Mouse (Mus musculus) intestine, embryonic 16.5 days (tissue): Measurements from ENCODE around the gene Gan. TPM values are rescaled to one million over a fixed set of nuclear protein-coding genes. Genes with fewer than 3 reads are reported as not detected.
A peak's percentile ranks its signal among the peaks of the same experiment; 100 is the strongest.

Experiments used
- ATAC-seq: fragments of 200-750 bp; cut with Nextera tagmentation; 2 replicates; pipeline ENCODE4 v1.8.0; 2017; ENCODE audit warnings: moderate TSS enrichment, moderate library complexity
- H3K27ac ChIP-seq: fragments of 300-500 bp; sonication (generic); 2 replicates; pipeline ENCODE4 v1.5.1; 2014; ENCODE audit warnings: mild to moderate bottlenecking, low read length
- H3K27me3 ChIP-seq: fragments of 300-500 bp; sonication (generic); replicated peaks from 2 replicates; pipeline ENCODE4 v1.6.1; 2014; ENCODE audit warnings: low read length, control low read depth, mixed read lengths; ENCODE audit not compliant: control insufficient read depth, insufficient read depth
- H3K36me3 ChIP-seq: fragments of 300-500 bp; sonication (generic); 2 replicates; pipeline ENCODE4 v1.6.1; 2014; ENCODE audit warnings: low read length, control low read depth; ENCODE audit not compliant: control insufficient read depth, insufficient read depth
- H3K4me1 ChIP-seq: fragments of 300-500 bp; sonication (generic); 2 replicates; pipeline ENCODE4 v1.6.1; 2014; ENCODE audit warnings: low read length, control low read depth, mixed read lengths; ENCODE audit not compliant: control insufficient read depth, insufficient read depth
- H3K4me2 ChIP-seq: fragments of 300-500 bp; sonication (generic); 2 replicates; pipeline ENCODE4 v1.6.1; 2014; ENCODE audit warnings: low read depth, low read length, control low read depth
- H3K4me3 ChIP-seq: fragments of 300-500 bp; sonication (generic); 2 replicates; pipeline ENCODE4 v1.5.1; 2014; ENCODE audit warnings: mild to moderate bottlenecking, low read length
- H3K9ac ChIP-seq: fragments of 300-500 bp; sonication (generic); 2 replicates; pipeline ENCODE4 v1.6.1; 2014; ENCODE audit warnings: low read depth, low read length
- H3K9me3 ChIP-seq: fragments of 300-500 bp; sonication (generic); 2 replicates; pipeline ENCODE4 v1.6.1; 2016; ENCODE audit warnings: low read length, control low read depth; ENCODE audit not compliant: control insufficient read depth
- WGBS: fragments of 180-500 bp; shearing (Covaris S2); extraction: QIAGEN DNeasy Blood & Tissue Kit; methylation state at CpG from one replicate; pipeline ENCODE4 v1.1.7; 2014; 5-methylcytosine and 5-hydroxymethylcytosine counted together
- polyA plus RNA-seq: library from polyadenylated mRNA; unstranded; fragments of >200 nt; fragmentation: Nextera tagmentation; extraction: Ambion mirVana; gene quantifications from 2 replicates; pipeline ENCODE4 v1.2.1, GENCODE M21; 2015

Gan gene
- 1.5 TPM in 2 replicates for polyA plus RNA-seq

GRCm38 (mm10) chr8:117158135-117158761 is at the start of gene Gan:
TSS of gene Gan (plus strand) at chr8:117158135.
- H3K4me3 ChIP-seq = peak within 1 kb of the TSS; percentile 99
- no peaks in the 10 kb centered on the region for H3K9me3 ChIP-seq
- ATAC-seq = peak; percentile 70

DNA sequence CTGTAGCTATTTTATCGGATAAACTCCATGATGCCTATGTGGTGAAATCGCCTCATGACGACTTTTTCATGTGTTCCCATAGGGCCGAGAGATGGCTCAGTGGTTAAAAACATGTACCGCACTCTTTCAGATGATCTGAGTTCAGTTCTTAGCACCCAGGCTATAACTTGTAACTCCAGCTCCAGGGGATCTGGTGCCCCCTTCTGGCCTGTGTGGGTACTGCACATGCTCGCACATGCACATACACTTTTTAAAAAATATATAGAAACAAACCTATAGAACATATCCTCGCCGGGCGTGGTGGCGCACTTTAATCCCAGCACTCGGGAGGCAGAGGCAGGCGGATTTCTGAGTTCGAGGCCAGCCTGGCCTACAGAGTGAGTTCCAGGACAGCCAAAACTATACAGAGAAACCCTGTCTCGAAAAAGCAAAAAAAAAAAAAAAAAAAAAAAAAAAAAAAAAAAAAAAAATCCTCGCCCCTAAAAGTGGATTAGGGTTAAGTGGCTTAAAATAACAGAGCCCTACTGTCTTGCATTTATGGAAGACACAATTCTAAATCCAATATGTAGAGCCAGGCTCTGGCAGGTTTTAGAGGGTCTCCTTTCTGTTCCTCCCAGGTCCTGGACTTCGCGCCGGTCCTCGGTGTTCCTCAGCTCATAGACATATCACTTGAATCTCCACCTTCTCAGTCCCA is 48.8 kb upstream of the Gan start:
- Histone ChIP-seq H3K4me1 (peaks cover 10% of the 10 kb centered on the region; the same call in 1 of the 2 replicates), H3K27me3 (no peaks in the 10 kb centered on the region), H3K36me3 (no peaks in the 10 kb centered on the region), H3K27ac (no peak overlapping the region), H3K4me2 (no peak overlapping the region), H3K9ac (no peak overlapping the region), H3K4me3 (no peak overlapping the region), H3K9me3 (no peaks in the 10 kb centered on the region)
- 92% methylated on average over 19 of the region's 19 CpGs for WGBS
- ATAC-seq = no peak

More at GRCm38 (mm10) chr8:117158135-117158761, at the start of gene Gan:
- H3K9ac ChIP-seq = peak within 1 kb of the TSS; percentile 97
- no peaks in the 10 kb centered on the region for H3K27me3 ChIP-seq
- no peaks in the 10 kb centered on the region for H3K36me3 ChIP-seq
- H3K4me2 ChIP-seq = peak within 1 kb of the TSS; percentile 76
- WGBS = under 1% methylated on average over 65 of the region's 65 CpGs
- H3K4me1 ChIP-seq = peaks cover 19% of the 10 kb centered on the region
- peak within 1 kb of the TSS; percentile 86 for H3K27ac ChIP-seq

- Histone ChIP-seq H3K36me3 (no peaks in the 10 kb centered on the region), H3K9me3 (no peaks in the 10 kb centered on the region), H3K4me2 (no peak overlapping the region), H3K27ac (no peak overlapping the region), H3K4me1 (peaks cover 14% of the 10 kb centered on the region; the same call in 1 of the 2 replicates), H3K27me3 (no peaks in the 10 kb centered on the region), H3K9ac (no peak overlapping the region), H3K4me3 (no peak overlapping the region)
- ATAC-seq = no peak
- WGBS = 53% methylated on average over 16 of the region's 16 CpGs
These were observed 48.0 kb upstream of the Gan start for GRCm38 (mm10) chr8:117109801-117110390.

- H3K27ac ChIP-seq = peak overlapping the region; percentile 54; the same call in 1 of the 2 replicates
- no peak for ATAC-seq
- no peaks in the 10 kb centered on the region for H3K9me3 ChIP-seq
- 57% methylated on average over 3 of the region's 3 CpGs for WGBS
- H3K9ac ChIP-seq = no peak overlapping the region
- H3K36me3 ChIP-seq = no peaks in the 10 kb centered on the region
- no peaks in the 10 kb centered on the region for H3K27me3 ChIP-seq
- no peak overlapping the region for H3K4me2 ChIP-seq
- H3K4me3 ChIP-seq = no peak overlapping the region
- peaks cover 18% of the 10 kb centered on the region; the same call in 1 of the 2 replicates for H3K4me1 ChIP-seq
These were observed 46.3 kb upstream of the Gan start for GRCm38 (mm10) chr8:117111641-117112040.

- H3K4me1 ChIP-seq = peaks cover 18% of the 10 kb centered on the region; the same call in 1 of the 2 replicates
- H3K9ac ChIP-seq = no peak overlapping the region
- peak; percentile 45; the same call in 1 of the 2 replicates for ATAC-seq
- no peaks in the 10 kb centered on the region for H3K36me3 ChIP-seq
- no peaks in the 10 kb centered on the region for H3K27me3 ChIP-seq
- H3K27ac ChIP-seq = peak overlapping the region; percentile 54
- no peaks in the 10 kb centered on the region for H3K9me3 ChIP-seq
- WGBS = 40% methylated on average over 8 of the region's 8 CpGs
- H3K4me2 ChIP-seq = no peak overlapping the region
- H3K4me3 ChIP-seq = no peak overlapping the region
These were observed 45.7 kb upstream of the Gan start for GRCm38 (mm10) chr8:117112261-117112660.

- Histone ChIP-seq H3K27ac (peak overlapping the region; percentile 75), H3K4me2 (peak overlapping the region; percentile 29; the same call in 1 of the 2 replicates), H3K4me3 (peak overlapping the region; percentile 2; the same call in 1 of the 2 replicates), H3K36me3 (no peaks in the 10 kb centered on the region), H3K4me1 (peaks cover 16% of the 10 kb centered on the region; the same call in 1 of the 2 replicates), H3K9ac (0 out of 2 replicates have a peak overlapping the region, but pooled peaks have one; percentile 31), H3K27me3 (no peaks in the 10 kb centered on the region), H3K9me3 (no peaks in the 10 kb centered on the region)
- WGBS = 33% methylated on average over 6 of the region's 6 CpGs
- ATAC-seq = no peak
These were observed 42.8 kb upstream of the Gan start for GRCm38 (mm10) chr8:117115094-117115493.

GRCm38 (mm10) chr8:117115676-117116446 is 42.1 kb upstream of the Gan start:
- 9% methylated on average over 13 of the region's 13 CpGs for WGBS
- peak overlapping the region; percentile 97 for H3K27ac ChIP-seq
- H3K9ac ChIP-seq = peak overlapping the region; percentile 48
- H3K4me2 ChIP-seq = peak overlapping the region; percentile 40
- H3K4me1 ChIP-seq = peaks cover 16% of the 10 kb centered on the region; the same call in 1 of the 2 replicates
- H3K27me3 ChIP-seq = no peaks in the 10 kb centered on the region
- peak overlapping the region; percentile 2; the same call in 1 of the 2 replicates for H3K4me3 ChIP-seq
- H3K36me3 ChIP-seq = no peaks in the 10 kb centered on the region
- no peaks in the 10 kb centered on the region for H3K9me3 ChIP-seq
- ATAC-seq = peak; percentile 81

- 48% methylated on average over 7 of the region's 7 CpGs for WGBS
- no peak overlapping the region for H3K9ac ChIP-seq
- no peaks in the 10 kb centered on the region for H3K36me3 ChIP-seq
- peak overlapping the region; percentile 97 for H3K27ac ChIP-seq
- no peaks in the 10 kb centered on the region for H3K27me3 ChIP-seq
- H3K4me3 ChIP-seq = no peak overlapping the region
- peak; percentile 54 for ATAC-seq
- H3K4me2 ChIP-seq = peak overlapping the region; percentile 40; the same call in 1 of the 2 replicates
- peaks cover 16% of the 10 kb centered on the region; the same call in 1 of the 2 replicates for H3K4me1 ChIP-seq
- no peaks in the 10 kb centered on the region for H3K9me3 ChIP-seq
These were observed 41.4 kb upstream of the Gan start for GRCm38 (mm10) chr8:117116534-117116933.
